Mouse (Mus musculus): ENCODE data around the gene Olfr920. TPM values are rescaled to one million over a fixed set of nuclear protein-coding genes. Genes with fewer than 3 reads are reported as not detected.

Olfr920 gene
- polyA plus RNA-seq, 1 experiment = 0.20 TPM

DNA sequence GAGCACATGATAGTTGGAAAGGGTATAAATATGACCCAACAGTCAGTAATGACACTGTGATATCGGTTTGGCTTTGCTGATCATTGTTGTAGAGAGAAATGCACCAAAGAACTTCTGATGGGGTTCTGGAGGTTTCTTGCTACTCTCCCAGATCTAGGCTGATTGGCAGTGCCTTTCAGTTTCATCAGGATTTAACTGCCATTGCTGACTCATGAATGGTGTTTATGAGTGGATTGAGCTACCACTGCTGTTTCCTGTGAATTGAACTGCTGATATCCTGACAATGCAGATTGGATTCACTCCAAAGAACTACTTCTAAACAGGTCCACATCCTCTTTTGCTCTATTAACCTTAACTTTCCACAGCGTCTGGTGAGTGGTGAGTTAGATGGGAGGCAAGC lies 40.6 kb downstream of the Olfr920 start:
- H3K27me3 ChIP-seq (ENCODE audit: control insufficient read depth, insufficient read depth, low read length) = no peaks in the 10 kb centered on the region
- DNase-seq = no peak
- 88% methylated on average over 2 of the region's 2 CpGs for WGBS
- H3K4me3 ChIP-seq (replicated peaks; ENCODE audit: insufficient read depth, low read depth, low read length) = no peak overlapping the region
- no peaks in the 10 kb centered on the region for H3K4me1 ChIP-seq (ENCODE audit: control insufficient read depth, insufficient read depth, low read length)
- TF ChIP-seq POLR2A (IDR thresholded peaks at IDR 0.05; ENCODE audit: borderline replicate concordance, insufficient read depth, low read length) (no peak), CTCF (IDR thresholded peaks at IDR 0.05; ENCODE audit: borderline replicate concordance, insufficient read depth, low read depth, low read length) (no peak)
- no peak overlapping the region for H3K27ac ChIP-seq (ENCODE audit: insufficient read depth, low read length)

DNA sequence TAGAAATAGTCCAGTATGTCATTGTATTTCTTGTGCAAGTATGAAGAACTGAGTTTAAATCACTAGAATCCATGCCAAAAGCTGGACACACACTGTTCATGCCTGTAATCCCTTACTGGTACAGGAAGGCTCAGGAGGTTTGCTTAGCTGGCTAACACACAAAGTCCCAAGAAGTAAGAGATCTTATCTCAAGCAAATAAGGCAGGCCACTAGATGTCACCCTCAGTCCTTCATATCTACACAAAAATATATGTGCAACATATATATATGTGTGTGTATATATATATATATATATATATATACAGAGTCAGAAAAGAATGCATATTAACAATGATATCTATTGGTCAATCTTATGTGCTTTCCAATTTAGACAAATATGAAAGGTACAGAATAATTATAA lies 53.6 kb downstream of the Olfr920 start:
- no peak for DNase-seq
- Histone ChIP-seq H3K4me1 (ENCODE audit: control insufficient read depth, insufficient read depth, low read length) (no peaks in the 10 kb centered on the region), H3K4me3 (replicated peaks; ENCODE audit: insufficient read depth, low read depth, low read length) (no peak overlapping the region), H3K27me3 (ENCODE audit: control insufficient read depth, insufficient read depth, low read length) (no peaks in the 10 kb centered on the region), H3K27ac (ENCODE audit: insufficient read depth, low read length) (no peak overlapping the region)
- no peak for TF ChIP-seq CTCF (IDR thresholded peaks at IDR 0.05; ENCODE audit: borderline replicate concordance, insufficient read depth, low read depth, low read length)

Other genes with a start within 250 kb of the Olfr920 start
- not detected in 2 replicates for gene Olfr911-ps1, start 230.7 kb upstream of the Olfr920 start, polyA plus RNA-seq (2012; rRNA removed)
- not detected in 2 replicates for gene Olfr910, start 214.4 kb upstream of the Olfr920 start, polyA plus RNA-seq (2012; rRNA removed)
- not detected in 2 replicates for gene Olfr912, start 172.1 kb upstream of the Olfr920 start, polyA plus RNA-seq (2012; rRNA removed)
- gene Olfr913, start 159.5 kb upstream of the Olfr920 start, polyA plus RNA-seq (2012; rRNA removed) = not detected in 2 replicates
- gene Olfr914, start 147.2 kb upstream of the Olfr920 start, polyA plus RNA-seq (2012; rRNA removed) = not detected in 2 replicates
- not detected in 2 replicates for gene Olfr916, start 92.4 kb upstream of the Olfr920 start, polyA plus RNA-seq (2012; rRNA removed)
- gene Olfr917, start 86.5 kb upstream of the Olfr920 start, polyA plus RNA-seq (2012; rRNA removed) = not detected in 2 replicates
- gene Olfr918, start 77.7 kb upstream of the Olfr920 start, polyA plus RNA-seq (2012; rRNA removed) = not detected in 2 replicates
- gene Olfr919, start 48.6 kb upstream of the Olfr920 start, polyA plus RNA-seq (2012; rRNA removed) = not detected in 2 replicates
- gene Vwa5a, start 34.0 kb upstream of the Olfr920 start, polyA plus RNA-seq (2012; rRNA removed) = 8.1 and 8.4 TPM in 2 replicates
- gene Olfr921, start 20.8 kb downstream of the Olfr920 start, polyA plus RNA-seq (2012; rRNA removed) = 0.06 and 0.18 TPM in 2 replicates
- gene Olfr922, start 62.3 kb downstream of the Olfr920 start, polyA plus RNA-seq (2012; rRNA removed) = 0.52 and 0.57 TPM in 2 replicates
- gene Olfr923, start 74.2 kb downstream of the Olfr920 start, polyA plus RNA-seq (2012; rRNA removed) = 0.30 and 0.39 TPM in 2 replicates
- 0.05 TPM in 1 of 2 replicates, not detected in the other for gene Olfr924, start 92.2 kb downstream of the Olfr920 start, polyA plus RNA-seq (2012; rRNA removed)
- not detected in 2 replicates for gene Olfr26, start 102.8 kb downstream of the Olfr920 start, polyA plus RNA-seq (2012; rRNA removed)
- 0.10 TPM in 1 of 2 replicates, not detected in the other for gene Olfr926, start 124.8 kb downstream of the Olfr920 start, polyA plus RNA-seq (2012; rRNA removed)
- not detected in 2 replicates for gene Olfr930, start 177.5 kb downstream of the Olfr920 start, polyA plus RNA-seq (2012; rRNA removed)
- gene Olfr933, start 220.0 kb downstream of the Olfr920 start, polyA plus RNA-seq (2012; rRNA removed) = not detected in 2 replicates
- not detected in 2 replicates for gene Olfr934, start 236.0 kb downstream of the Olfr920 start, polyA plus RNA-seq (2012; rRNA removed)
- not detected in 2 replicates for gene Olfr935, start 247.4 kb downstream of the Olfr920 start, polyA plus RNA-seq (2012; rRNA removed)

Measured in cerebellum, adult 2 months (tissue).